Mouse (Mus musculus) lung, adult 2 months (tissue): ENCODE data around the gene Rbm34.

Source experiments
- CTCF ChIP-seq: fragments of 200-500 bp; IDR thresholded peaks from 2 replicates; pipeline ENCODE4 v1.5.1; 2011; ENCODE audit warnings: mild to moderate bottlenecking, low read length, control low read depth; ENCODE audit not compliant: insufficient read depth
- POLR2A ChIP-seq: fragments of 200-500 bp; IDR thresholded peaks from 2 replicates; pipeline ENCODE4 v1.6.1; 2011; ENCODE audit warnings: low read depth, mild to moderate bottlenecking, control low read depth, low read length, borderline replicate concordance; ENCODE audit errors: extremely low read depth

DNA sequence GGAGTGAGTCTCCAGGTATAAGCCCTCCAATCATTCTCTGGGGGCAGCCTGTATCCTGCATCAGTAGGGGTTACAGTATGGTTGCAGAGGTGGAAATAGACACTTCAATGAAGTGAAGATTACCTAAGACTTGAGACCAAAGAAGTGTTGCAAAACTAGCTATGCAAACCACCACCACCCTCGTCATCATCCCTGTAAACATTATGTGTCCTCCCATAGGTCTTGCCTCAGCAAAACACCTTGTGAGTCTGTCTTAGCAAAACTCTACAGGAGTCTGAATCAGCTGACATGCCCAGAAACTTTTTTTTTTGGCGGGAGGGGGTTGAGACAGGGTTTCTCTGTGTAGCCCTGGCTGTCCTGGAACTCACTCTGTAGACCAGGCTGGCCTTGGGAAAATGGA is 1.8 kb upstream of the Rbm34 start:
- TF ChIP-seq POLR2A (no peak), CTCF (no peak)
